Mouse (Mus musculus): ENCODE data around the gene Tbxa2r.

DNA sequence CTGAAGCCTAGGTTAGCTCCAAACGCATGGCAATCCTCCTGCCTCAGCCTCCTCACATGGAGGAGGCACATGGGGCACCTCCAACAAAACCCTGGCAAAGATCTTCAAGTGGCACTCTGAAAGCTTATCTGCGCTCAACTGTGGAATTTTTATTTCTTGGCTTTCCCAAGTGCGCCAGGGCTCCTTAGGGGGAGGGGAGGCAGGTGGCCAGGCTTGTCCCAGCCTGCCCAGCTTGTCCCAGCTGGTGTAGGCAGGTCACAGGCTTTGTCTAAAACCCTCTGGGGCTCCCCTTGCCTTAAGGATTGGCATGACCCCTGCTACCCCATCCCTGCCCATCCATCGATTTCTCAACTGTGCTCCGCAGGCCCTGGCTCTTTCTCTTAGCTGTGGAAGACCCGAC lies 44.3 kb upstream of the Tbxa2r start:
- no peak for TF ChIP-seq CTCF (IDR thresholded peaks at IDR 0.05; ENCODE audit: extremely low read depth, insufficient read depth, low read length)
- TF ChIP-seq POLR2A (IDR thresholded peaks at IDR 0.05; ENCODE audit: extremely low read depth, insufficient read depth, low read length) = no peak

All from cortical plate, adult 2 months (tissue).